Mouse (Mus musculus): ENCODE measurements around the gene Wdfy3. TPM values are rescaled to one million over a fixed set of nuclear protein-coding genes. Genes with fewer than 3 reads are reported as not detected.

The Wdfy3 gene
- total RNA-seq, 1 experiment: 25.3 TPM

DNA sequence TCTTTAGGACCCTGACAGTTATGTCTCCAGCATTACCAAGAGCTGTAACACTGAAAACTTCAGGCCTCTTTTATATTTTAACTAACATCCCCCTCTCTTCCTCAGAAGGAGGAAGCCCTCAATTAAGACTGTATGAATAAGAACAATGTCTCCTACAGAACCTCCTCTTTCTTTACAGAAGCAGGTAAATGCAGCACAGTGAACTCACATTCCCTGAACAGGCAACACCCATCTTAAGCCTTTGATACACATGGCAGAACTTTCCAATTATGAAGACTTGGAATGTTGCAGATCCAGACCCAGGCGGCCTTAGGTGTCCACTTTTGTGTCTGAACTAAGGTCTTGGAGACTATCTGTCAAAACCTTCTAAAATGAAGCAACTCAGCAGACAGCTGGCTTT lies 167.0 kb downstream of the Wdfy3 start:
- Histone ChIP-seq H3K36me3 (ENCODE audit: control insufficient read depth, insufficient read depth, low read length, poor library complexity, severe bottlenecking) (peaks cover 23% of the 10 kb centered on the region), H3K9me3 (ENCODE audit: control insufficient read depth, insufficient read depth, low read depth, low read length) (no peaks in the 10 kb centered on the region), H3K4me1 (ENCODE audit: control insufficient read depth in 2 of 2, insufficient read depth in 2 of 2, low read length in 2 of 2, poor library complexity in 1 of 2) (peaks cover 0 to 5% of the 10 kb centered on the region in 2 experiments; a peak in 2 of 4 replicates), H3K4me3 (ENCODE audit: insufficient read depth in 1 of 2, low read depth in 1 of 2, low read length in 2 of 2, poor library complexity in 1 of 2, severe bottlenecking in 1 of 2) (no peak overlapping the region), H3K27ac (ENCODE audit: insufficient read depth, low read depth, low read length, poor library complexity, severe bottlenecking) (no peak overlapping the region), H3K9ac (ENCODE audit: insufficient read depth, low read depth, low read length, poor library complexity, severe bottlenecking) (no peak overlapping the region)
- TF ChIP-seq ZNF384 (IDR thresholded peaks at IDR 0.05; ENCODE audit: low read depth, low read length): no peak
- no peak for TF ChIP-seq HCFC1 (IDR thresholded peaks at IDR 0.05; ENCODE audit: borderline replicate concordance, insufficient read depth, low read length)
- TF ChIP-seq MAFK (IDR thresholded peaks at IDR 0.05; ENCODE audit: insufficient read depth, low read depth, low read length): no peak
- TF ChIP-seq CHD2 (IDR thresholded peaks at IDR 0.05; ENCODE audit: low read depth, low read length): no peak
- no peak for TF ChIP-seq ZC3H11A (IDR thresholded peaks at IDR 0.05; ENCODE audit: borderline replicate concordance, low read depth, low read length)
- in situ Hi-C loops (cut with MboI; ENCODE audit: low sequenced_read_pairs in 2 of 2, unreplicated experiment in 2 of 2): no loop called here
- DNase-seq (ENCODE audit: low read depth, low spot score): no peak

DNA sequence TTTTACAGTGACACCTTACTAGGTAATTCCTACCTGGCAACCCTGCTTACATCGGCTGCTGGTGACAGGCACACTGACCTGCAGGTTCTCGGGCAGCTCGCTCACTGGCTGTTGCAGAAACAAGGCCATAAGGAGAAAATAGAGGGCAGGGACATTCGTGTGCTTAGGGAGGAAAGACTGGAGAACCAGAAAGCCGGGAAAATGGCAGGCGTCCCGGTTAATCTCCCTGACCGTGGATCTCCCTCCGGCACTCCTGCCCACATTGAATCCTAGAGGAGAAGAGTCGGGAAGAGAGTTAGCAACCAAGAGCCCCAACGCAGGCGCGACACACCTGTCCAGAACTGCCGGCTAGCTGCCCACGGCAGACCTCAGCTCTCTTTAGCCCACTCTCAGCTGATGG lies 169.7 kb downstream of the Wdfy3 start:
- in situ Hi-C loops (cut with MboI; ENCODE audit: low sequenced_read_pairs in 2 of 2, unreplicated experiment in 2 of 2): no loop called here
- Histone ChIP-seq H3K4me3 (ENCODE audit: insufficient read depth in 1 of 2, low read depth in 1 of 2, low read length in 2 of 2, poor library complexity in 1 of 2, severe bottlenecking in 1 of 2) (no peak overlapping the region), H3K9me3 (ENCODE audit: control insufficient read depth, insufficient read depth, low read depth, low read length) (no peaks in the 10 kb centered on the region), H3K4me1 (ENCODE audit: control insufficient read depth in 2 of 2, insufficient read depth in 2 of 2, low read length in 2 of 2, poor library complexity in 1 of 2) (peaks cover 0 to 5% of the 10 kb centered on the region in 2 experiments; a peak in 2 of 4 replicates), H3K9ac (ENCODE audit: insufficient read depth, low read depth, low read length, poor library complexity, severe bottlenecking) (no peak overlapping the region), H3K27ac (ENCODE audit: insufficient read depth, low read depth, low read length, poor library complexity, severe bottlenecking) (no peak overlapping the region), H3K36me3 (ENCODE audit: control insufficient read depth, insufficient read depth, low read length, poor library complexity, severe bottlenecking) (peaks cover 11% of the 10 kb centered on the region)
- DNase-seq (ENCODE audit: low read depth, low spot score): no peak
- TF ChIP-seq ZC3H11A (IDR thresholded peaks at IDR 0.05; ENCODE audit: borderline replicate concordance, low read depth, low read length) (no peak), MAFK (IDR thresholded peaks at IDR 0.05; ENCODE audit: insufficient read depth, low read depth, low read length) (no peak), ZNF384 (IDR thresholded peaks at IDR 0.05; ENCODE audit: low read depth, low read length) (no peak), CHD2 (IDR thresholded peaks at IDR 0.05; ENCODE audit: low read depth, low read length) (no peak), HCFC1 (IDR thresholded peaks at IDR 0.05; ENCODE audit: borderline replicate concordance, insufficient read depth, low read length) (no peak)

DNA sequence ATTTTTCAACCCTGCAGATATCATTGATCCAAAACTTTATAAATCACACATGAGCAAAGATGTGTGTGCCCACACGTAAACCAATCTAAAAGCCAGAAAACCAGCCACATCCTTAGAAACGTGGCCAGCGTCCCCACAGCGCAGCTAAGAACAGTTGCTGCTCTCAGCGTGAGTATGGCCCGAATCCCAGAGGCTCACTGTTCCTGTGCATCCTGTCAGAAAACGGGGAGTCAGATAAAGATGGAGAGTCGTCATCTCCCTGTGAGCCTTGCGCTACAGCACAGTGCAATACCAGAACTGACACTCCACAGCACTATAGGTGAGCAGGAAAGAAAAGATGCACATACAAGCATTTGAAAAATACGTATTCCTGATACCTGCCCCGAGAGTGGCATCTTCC lies 172.9 kb downstream of the Wdfy3 start:
- no peak overlapping the region for H3K9ac ChIP-seq (ENCODE audit: insufficient read depth, low read depth, low read length, poor library complexity, severe bottlenecking)
- no peak for DNase-seq (ENCODE audit: low read depth, low spot score)
- in situ Hi-C loops (cut with MboI; ENCODE audit: low sequenced_read_pairs in 2 of 2, unreplicated experiment in 2 of 2): no loop called here
- TF ChIP-seq MAFK (IDR thresholded peaks at IDR 0.05; ENCODE audit: insufficient read depth, low read depth, low read length): no peak
- TF ChIP-seq HCFC1 (IDR thresholded peaks at IDR 0.05; ENCODE audit: borderline replicate concordance, insufficient read depth, low read length): no peak
- no peak for TF ChIP-seq ZNF384 (IDR thresholded peaks at IDR 0.05; ENCODE audit: low read depth, low read length)
- TF ChIP-seq CHD2 (IDR thresholded peaks at IDR 0.05; ENCODE audit: low read depth, low read length): no peak
- no peak for TF ChIP-seq ZC3H11A (IDR thresholded peaks at IDR 0.05; ENCODE audit: borderline replicate concordance, low read depth, low read length)
- H3K4me1 ChIP-seq (ENCODE audit: control insufficient read depth in 2 of 2, insufficient read depth in 2 of 2, low read length in 2 of 2, poor library complexity in 1 of 2): peaks cover 0 to 9% of the 10 kb centered on the region in 2 experiments; a peak in 1 of 4 replicates
- no peak overlapping the region for H3K4me3 ChIP-seq (ENCODE audit: insufficient read depth in 1 of 2, low read depth in 1 of 2, low read length in 2 of 2, poor library complexity in 1 of 2, severe bottlenecking in 1 of 2)
- peaks cover 21% of the 10 kb centered on the region for H3K36me3 ChIP-seq (ENCODE audit: control insufficient read depth, insufficient read depth, low read length, poor library complexity, severe bottlenecking)
- no peak overlapping the region for H3K27ac ChIP-seq (ENCODE audit: insufficient read depth, low read depth, low read length, poor library complexity, severe bottlenecking)
- H3K9me3 ChIP-seq (ENCODE audit: control insufficient read depth, insufficient read depth, low read depth, low read length): no peaks in the 10 kb centered on the region

DNA sequence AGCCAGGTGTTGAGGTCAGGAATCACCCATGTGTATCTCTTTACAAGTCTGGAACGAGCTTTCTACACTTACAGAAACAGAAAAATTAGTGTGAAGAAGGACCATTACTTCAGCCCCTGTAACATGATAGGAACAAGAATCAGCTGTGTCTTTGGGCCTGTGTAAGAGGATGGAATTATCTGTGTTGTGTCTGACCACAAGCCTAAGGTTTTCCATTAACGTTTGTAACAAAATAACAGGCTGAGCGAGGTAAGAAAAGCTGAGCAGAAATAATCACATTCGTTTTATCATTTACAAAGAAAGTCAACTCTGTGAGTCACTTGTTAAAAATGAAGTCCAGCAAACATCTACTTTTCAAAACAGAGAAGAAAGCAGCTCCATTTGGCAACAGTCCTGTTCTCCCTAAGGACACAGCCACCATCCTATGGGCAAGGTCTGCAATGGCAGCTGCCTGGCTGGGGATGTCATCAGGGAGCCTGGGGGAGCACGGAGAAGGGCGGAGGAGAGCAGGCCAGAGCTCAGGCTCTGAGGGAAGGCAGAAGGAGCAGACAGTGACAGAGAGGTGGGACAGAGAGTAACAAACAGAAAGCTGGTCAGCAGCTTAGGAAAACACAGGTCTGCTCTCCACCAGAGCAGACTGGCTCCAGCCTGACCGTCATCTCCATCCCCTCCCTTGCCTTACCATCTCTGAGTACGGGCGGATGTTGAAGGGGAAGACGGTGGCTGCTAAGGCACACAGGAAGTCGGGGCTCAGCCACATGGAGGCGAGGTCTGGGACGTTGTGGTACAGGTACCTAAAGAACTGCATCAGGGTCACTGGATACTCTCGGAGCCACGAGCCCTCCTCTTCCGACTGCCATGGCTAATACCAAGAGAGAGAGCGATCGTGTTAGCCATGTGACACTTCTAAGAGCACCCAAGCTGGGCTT lies 173.7 kb downstream of the Wdfy3 start:
- Histone ChIP-seq H3K9ac (ENCODE audit: insufficient read depth, low read depth, low read length, poor library complexity, severe bottlenecking) (no peak overlapping the region), H3K27ac (ENCODE audit: insufficient read depth, low read depth, low read length, poor library complexity, severe bottlenecking) (no peak overlapping the region), H3K36me3 (ENCODE audit: control insufficient read depth, insufficient read depth, low read length, poor library complexity, severe bottlenecking) (peaks cover 20% of the 10 kb centered on the region), H3K4me1 (ENCODE audit: control insufficient read depth in 2 of 2, insufficient read depth in 2 of 2, low read length in 2 of 2, poor library complexity in 1 of 2) (peaks cover 0 to 7% of the 10 kb centered on the region in 2 experiments; a peak in 1 of 4 replicates), H3K9me3 (ENCODE audit: control insufficient read depth, insufficient read depth, low read depth, low read length) (no peaks in the 10 kb centered on the region), H3K4me3 (ENCODE audit: insufficient read depth in 1 of 2, low read depth in 1 of 2, low read length in 2 of 2, poor library complexity in 1 of 2, severe bottlenecking in 1 of 2) (no peak overlapping the region)
- TF ChIP-seq ZNF384 (IDR thresholded peaks at IDR 0.05; ENCODE audit: low read depth, low read length) (no peak), ZC3H11A (IDR thresholded peaks at IDR 0.05; ENCODE audit: borderline replicate concordance, low read depth, low read length) (no peak), HCFC1 (IDR thresholded peaks at IDR 0.05; ENCODE audit: borderline replicate concordance, insufficient read depth, low read length) (no peak), CHD2 (IDR thresholded peaks at IDR 0.05; ENCODE audit: low read depth, low read length) (no peak), MAFK (IDR thresholded peaks at IDR 0.05; ENCODE audit: insufficient read depth, low read depth, low read length) (no peak)
- in situ Hi-C loops (cut with MboI; ENCODE audit: low sequenced_read_pairs in 2 of 2, unreplicated experiment in 2 of 2): no loop called here
- no peak for DNase-seq (ENCODE audit: low read depth, low spot score)
